Mouse (Mus musculus): ENCODE data around the gene Mkrn2os. TPM values are rescaled to one million over a fixed set of nuclear protein-coding genes. Genes with fewer than 3 reads are reported as not detected.

Mkrn2os gene
- polyA plus RNA-seq, 1 experiment from 2014 or later: 0.24 TPM

- no peaks in the 10 kb centered on the region for H3K9me3 ChIP-seq
- no peak overlapping the region for H3K9ac ChIP-seq (replicated peaks)
- H3K4me2 ChIP-seq (replicated peaks): no peak overlapping the region
- ATAC-seq: no peak
- 88% methylated on average over 9 of the region's 9 CpGs for WGBS
- no peak overlapping the region for H3K4me3 ChIP-seq (replicated peaks)
- H3K4me1 ChIP-seq (replicated peaks): no peaks in the 10 kb centered on the region
- H3K36me3 ChIP-seq: peaks cover 76% of the 10 kb centered on the region
- H3K27me3 ChIP-seq: no peaks in the 10 kb centered on the region
- H3K27ac ChIP-seq: no peak overlapping the region
Measured at GRCm38 (mm10) chr6:115577941-115578340, 14.4 kb downstream of the Mkrn2os start.

DNA sequence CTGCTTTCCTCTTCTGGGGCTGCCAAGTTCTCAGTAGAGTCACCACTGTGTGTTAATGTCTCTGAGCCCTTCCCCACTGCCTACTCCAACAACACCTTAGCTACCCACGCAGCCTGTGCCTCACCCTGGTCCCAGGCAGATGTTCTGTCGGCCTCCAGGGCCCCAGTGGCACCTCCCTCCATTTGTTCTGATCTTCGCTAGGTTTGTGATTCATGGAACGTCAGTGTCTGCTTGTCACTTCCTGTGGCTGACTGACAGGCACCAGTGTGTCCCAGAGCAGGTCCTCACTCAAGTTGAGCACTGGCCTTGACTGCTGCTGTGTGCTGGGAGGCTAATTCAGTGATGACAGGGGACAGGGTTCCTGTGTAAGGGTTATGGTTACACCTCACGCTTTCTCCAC is 15.0 kb downstream of the Mkrn2os start:
- H3K36me3 ChIP-seq: peaks cover 79% of the 10 kb centered on the region
- no peak for ATAC-seq
- 86% methylated on average over 5 of the region's 5 CpGs for WGBS

DNA sequence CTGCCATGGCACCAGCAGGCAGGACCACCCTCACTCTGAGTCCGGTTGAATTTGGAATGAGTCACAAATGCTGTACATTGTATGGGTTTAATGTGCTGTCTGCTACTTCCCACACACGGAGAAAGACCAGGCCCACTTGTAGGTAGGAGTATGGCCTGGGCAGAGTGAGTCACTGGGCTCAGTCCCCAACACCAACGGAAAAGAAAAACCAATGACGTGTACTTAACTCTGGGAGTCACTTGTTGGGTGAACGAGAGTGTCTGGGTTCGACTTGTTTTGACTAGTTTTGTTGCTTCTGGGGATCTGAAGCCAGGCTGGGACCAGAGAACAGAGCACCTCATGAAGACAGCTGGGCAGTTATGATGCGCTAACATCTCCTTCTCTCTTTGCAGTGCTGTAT is 18.2 kb downstream of the Mkrn2os start:
- WGBS: 92% methylated on average over 7 of the region's 7 CpGs
- H3K36me3 ChIP-seq: peaks cover 80% of the 10 kb centered on the region
- no peak overlapping the region for H3K4me3 ChIP-seq (replicated peaks)
- H3K27me3 ChIP-seq: no peaks in the 10 kb centered on the region
- H3K9me3 ChIP-seq: no peaks in the 10 kb centered on the region
- H3K4me2 ChIP-seq (replicated peaks): no peak overlapping the region
- no peaks in the 10 kb centered on the region for H3K4me1 ChIP-seq (replicated peaks)
- no peak overlapping the region for H3K27ac ChIP-seq
- H3K9ac ChIP-seq (replicated peaks): no peak overlapping the region
- ATAC-seq: no peak

More for the DNA sequence above, 15.0 kb downstream of the Mkrn2os start:
- H3K4me1 ChIP-seq (replicated peaks): no peaks in the 10 kb centered on the region
- no peak overlapping the region for H3K27ac ChIP-seq
- H3K4me2 ChIP-seq (replicated peaks): no peak overlapping the region
- H3K9ac ChIP-seq (replicated peaks): no peak overlapping the region
- no peak overlapping the region for H3K4me3 ChIP-seq (replicated peaks)
- H3K27me3 ChIP-seq: no peaks in the 10 kb centered on the region
- H3K9me3 ChIP-seq: no peaks in the 10 kb centered on the region

DNA sequence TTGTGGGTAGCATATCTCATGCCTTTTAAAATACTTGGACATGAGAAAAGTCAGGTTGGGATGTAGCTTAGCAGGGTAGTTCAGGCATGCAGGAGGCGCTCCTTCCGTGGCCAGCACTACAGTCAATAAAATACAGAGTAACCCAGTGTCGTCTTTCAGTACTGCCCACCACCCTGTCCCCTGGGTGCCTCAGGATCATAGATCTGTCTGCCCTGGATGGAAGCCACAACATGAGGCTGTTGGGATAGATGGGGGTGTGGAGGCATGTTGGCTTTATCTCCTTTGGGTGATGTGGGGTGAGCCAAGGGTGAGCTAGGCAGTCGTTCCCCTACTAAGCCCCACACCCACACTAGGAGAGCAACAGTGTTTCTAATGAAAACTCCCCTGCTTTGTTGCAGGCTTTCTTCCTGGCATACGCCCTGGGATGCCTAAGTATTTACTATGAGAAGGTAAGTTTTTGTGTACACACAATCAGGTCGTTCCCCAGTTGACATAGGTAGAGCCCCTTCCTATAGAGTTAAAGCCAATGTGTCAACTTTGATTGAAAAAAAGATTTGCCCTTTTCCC is 26.8 kb downstream of the Mkrn2os start:
- Histone ChIP-seq H3K27me3 (no peaks in the 10 kb centered on the region), H3K36me3 (peaks cover 92% of the 10 kb centered on the region), H3K4me1 (replicated peaks) (no peaks in the 10 kb centered on the region), H3K4me3 (replicated peaks) (no peak overlapping the region), H3K9ac (replicated peaks) (no peak overlapping the region), H3K9me3 (no peaks in the 10 kb centered on the region), H3K4me2 (replicated peaks) (no peak overlapping the region), H3K27ac (no peak overlapping the region)
- no peak for ATAC-seq
- WGBS: 91% methylated on average over 6 of the region's 6 CpGs

GRCm38 (mm10) chr6:115559651-115560632 is 32.4 kb downstream of the Mkrn2os start:
- ATAC-seq: no peak
- Histone ChIP-seq H3K36me3 (peaks cover 85% of the 10 kb centered on the region), H3K27me3 (no peaks in the 10 kb centered on the region), H3K9me3 (no peaks in the 10 kb centered on the region), H3K9ac (replicated peaks) (no peak overlapping the region), H3K4me2 (replicated peaks) (no peak overlapping the region), H3K4me1 (replicated peaks) (no peaks in the 10 kb centered on the region), H3K27ac (no peak overlapping the region), H3K4me3 (replicated peaks) (no peak overlapping the region)
- WGBS: 90% methylated on average over 21 of the region's 21 CpGs

- H3K36me3 ChIP-seq: peaks cover 87% of the 10 kb centered on the region
- no peaks in the 10 kb centered on the region for H3K27me3 ChIP-seq
- WGBS: 96% methylated on average over 2 of the region's 2 CpGs
- H3K9me3 ChIP-seq: no peaks in the 10 kb centered on the region
- no peak overlapping the region for H3K9ac ChIP-seq (replicated peaks)
- H3K4me3 ChIP-seq (replicated peaks): no peak overlapping the region
- ATAC-seq: no peak
- no peak overlapping the region for H3K4me2 ChIP-seq (replicated peaks)
- no peaks in the 10 kb centered on the region for H3K4me1 ChIP-seq (replicated peaks)
- H3K27ac ChIP-seq: no peak overlapping the region
Measured at GRCm38 (mm10) chr6:115558176-115558575, 34.2 kb downstream of the Mkrn2os start.

DNA sequence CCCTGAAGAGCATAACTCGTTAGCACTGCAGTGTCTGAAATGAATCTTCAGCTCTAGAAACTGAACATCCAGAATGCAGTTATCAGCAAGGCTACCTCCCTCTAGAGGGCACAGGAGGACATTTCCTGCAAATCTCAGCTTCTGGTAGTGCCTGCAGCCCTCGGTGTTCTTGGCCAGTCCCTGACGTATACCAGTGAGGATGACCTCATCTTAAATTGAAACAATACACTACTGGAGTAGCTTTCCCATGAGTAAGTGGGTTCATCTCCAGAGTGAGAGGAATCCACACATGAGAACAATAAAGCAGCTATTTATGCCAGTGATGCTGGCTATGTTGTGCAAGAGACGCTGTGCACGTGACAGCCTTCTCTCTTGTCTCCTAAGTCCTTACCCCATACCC is 36.9 kb downstream of the Mkrn2os start:
- H3K36me3 ChIP-seq: peaks cover 86% of the 10 kb centered on the region
- no peak overlapping the region for H3K9ac ChIP-seq (replicated peaks)
- no peak for ATAC-seq
- H3K4me1 ChIP-seq (replicated peaks): no peaks in the 10 kb centered on the region
- 83% methylated on average over 5 of the region's 5 CpGs for WGBS
- no peaks in the 10 kb centered on the region for H3K27me3 ChIP-seq
- H3K4me3 ChIP-seq (replicated peaks): no peak overlapping the region
- no peak overlapping the region for H3K27ac ChIP-seq
- no peak overlapping the region for H3K4me2 ChIP-seq (replicated peaks)
- H3K9me3 ChIP-seq: no peaks in the 10 kb centered on the region

DNA sequence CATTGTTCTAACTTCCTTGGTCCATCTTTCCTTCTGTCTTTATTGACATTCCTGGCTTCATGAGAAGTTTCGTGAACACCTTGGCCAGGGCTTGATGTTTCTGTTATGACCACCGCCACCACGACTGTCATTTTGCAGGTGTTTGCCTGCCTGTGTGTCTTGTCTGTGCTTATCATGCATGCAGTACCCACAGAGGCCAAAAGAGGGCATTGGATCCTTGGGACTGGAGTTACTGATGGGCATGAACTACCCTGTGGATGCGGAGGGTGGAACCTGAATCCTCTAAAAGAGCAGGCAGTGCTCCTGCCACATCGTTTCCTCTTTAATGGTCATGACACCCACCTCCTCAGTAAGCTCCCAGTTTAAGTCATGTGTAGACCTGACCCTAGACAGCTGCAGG is 46.1 kb downstream of the Mkrn2os start:
- H3K9ac ChIP-seq (replicated peaks): no peak overlapping the region
- H3K36me3 ChIP-seq: peaks cover 32% of the 10 kb centered on the region
- H3K4me3 ChIP-seq (replicated peaks): no peak overlapping the region
- H3K27ac ChIP-seq: no peak overlapping the region
- no peaks in the 10 kb centered on the region for H3K9me3 ChIP-seq
- H3K4me1 ChIP-seq (replicated peaks): peaks cover 15% of the 10 kb centered on the region
- WGBS: 82% methylated on average over 5 of the region's 5 CpGs
- H3K27me3 ChIP-seq: no peaks in the 10 kb centered on the region
- no peak for ATAC-seq
- no peak overlapping the region for H3K4me2 ChIP-seq (replicated peaks)

DNA sequence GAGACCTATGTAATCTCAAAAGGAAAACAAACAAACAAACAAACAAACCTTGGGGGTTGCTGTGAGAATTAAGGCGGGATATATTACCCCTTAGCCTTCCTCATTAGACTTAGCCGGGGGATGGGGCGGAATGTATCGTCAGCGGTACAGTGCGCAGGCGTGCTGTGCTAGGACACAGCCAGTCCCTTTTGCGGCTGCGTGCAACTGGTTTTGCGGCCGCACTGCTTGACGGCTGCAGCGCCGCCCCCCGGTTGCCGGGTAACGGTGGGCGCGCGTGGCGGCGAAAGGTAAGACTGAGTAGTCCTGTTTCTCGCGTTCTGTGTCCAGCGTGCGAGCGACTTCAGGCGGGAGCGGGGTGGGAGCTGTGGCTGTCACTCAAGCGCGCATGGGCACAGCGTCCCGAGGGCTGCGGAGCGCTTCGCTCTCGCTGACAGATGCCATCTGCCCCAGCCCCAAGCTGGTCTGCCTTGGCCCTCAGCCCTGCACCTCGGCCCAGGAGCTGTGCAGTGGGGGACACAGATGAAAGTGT is 47.9 kb downstream of the Mkrn2os start, which contains the start of gene Tsen2:
Tsen2 (plus strand) TSS at position 223 of the 529 bp plus-strand sequence.
- WGBS: under 1% methylated on average over 38 of the region's 38 CpGs
- peak; percentile 97 for ATAC-seq
- H3K27ac ChIP-seq: peak within 1 kb of the TSS; percentile 86
- no peaks in the 10 kb centered on the region for H3K9me3 ChIP-seq
- H3K9ac ChIP-seq (replicated peaks): peak within 1 kb of the TSS; percentile 81
- H3K27me3 ChIP-seq: no peaks in the 10 kb centered on the region
- peaks cover 15% of the 10 kb centered on the region for H3K4me1 ChIP-seq (replicated peaks)
- H3K36me3 ChIP-seq: peaks cover 16% of the 10 kb centered on the region
- H3K4me3 ChIP-seq (replicated peaks): peak within 1 kb of the TSS; percentile 66
- H3K4me2 ChIP-seq (replicated peaks): peak within 1 kb of the TSS; percentile 80

- Histone ChIP-seq H3K27ac (no peak overlapping the region), H3K36me3 (no peaks in the 10 kb centered on the region), H3K9me3 (no peaks in the 10 kb centered on the region), H3K27me3 (no peaks in the 10 kb centered on the region), H3K4me2 (replicated peaks) (no peak overlapping the region), H3K4me3 (replicated peaks) (no peak overlapping the region), H3K4me1 (replicated peaks) (peaks cover 15% of the 10 kb centered on the region), H3K9ac (replicated peaks) (no peak overlapping the region)
- ATAC-seq: no peak
- 78% methylated on average over 3 of the region's 3 CpGs for WGBS
Measured at GRCm38 (mm10) chr6:115542341-115542740, 50.0 kb downstream of the Mkrn2os start.

DNA sequence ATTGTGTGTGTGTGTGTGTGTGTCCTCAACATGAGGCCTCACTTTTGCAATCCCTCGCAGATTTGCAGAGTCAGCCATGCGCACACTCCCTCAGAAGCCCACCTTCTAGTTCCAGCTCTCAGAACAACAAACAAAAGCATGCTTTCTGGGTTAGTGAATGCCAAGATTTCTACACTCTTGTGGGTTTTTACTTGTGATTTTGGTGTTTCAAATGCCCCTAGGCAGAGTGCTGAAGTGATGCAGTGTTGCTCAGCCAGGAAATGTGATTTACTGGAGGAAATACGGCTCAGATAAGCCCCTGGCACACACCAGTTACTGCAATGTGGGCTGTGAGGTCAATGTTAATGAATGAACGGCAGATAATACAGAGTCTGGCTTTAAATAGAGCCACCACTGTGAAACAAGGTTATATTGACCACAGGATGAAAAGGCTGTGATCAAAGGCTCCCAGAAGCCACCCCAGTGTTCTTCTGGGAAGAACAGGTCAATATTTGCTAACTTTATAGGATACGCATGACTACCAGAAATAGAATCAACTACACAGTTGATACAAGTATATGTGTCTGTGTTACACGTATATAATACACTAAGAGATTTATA is 50.6 kb downstream of the Mkrn2os start:
- no peak overlapping the region for H3K27ac ChIP-seq
- H3K36me3 ChIP-seq: no peaks in the 10 kb centered on the region
- H3K4me2 ChIP-seq (replicated peaks): no peak overlapping the region
- H3K4me1 ChIP-seq (replicated peaks): peaks cover 15% of the 10 kb centered on the region
- H3K27me3 ChIP-seq: 0 out of 2 replicates have a peak, but pooled peaks cover 3% of the 10 kb centered on the region
- no peak overlapping the region for H3K4me3 ChIP-seq (replicated peaks)
- no peaks in the 10 kb centered on the region for H3K9me3 ChIP-seq
- no peak for ATAC-seq
- WGBS: 61% methylated on average over 6 of the region's 6 CpGs
- H3K9ac ChIP-seq (replicated peaks): no peak overlapping the region
